Mouse (Mus musculus): ENCODE results near the gene Polg2.

DNA sequence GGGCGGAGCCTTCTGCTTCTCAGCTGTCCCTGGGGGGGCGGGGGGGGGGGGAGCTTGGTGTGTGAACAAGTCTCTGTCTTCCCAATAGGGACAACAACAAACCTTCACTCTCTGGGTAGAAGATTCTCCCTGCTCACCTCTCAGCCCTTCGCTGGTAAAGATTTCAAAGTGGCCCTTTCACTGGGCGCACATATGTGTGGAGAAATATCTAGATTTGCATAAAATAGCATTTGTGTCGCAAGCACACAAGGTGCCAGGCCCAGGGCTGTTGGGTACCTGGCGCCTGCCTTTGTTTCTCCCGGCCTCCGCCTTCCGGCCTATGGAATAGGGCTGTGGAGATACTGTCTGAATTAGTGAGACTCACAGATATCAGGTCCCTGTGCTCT, 16.5 kb downstream of the Polg2 start:
- TF ChIP-seq CTCF (IDR thresholded peaks at IDR 0.05 in 2 of 3, conservative IDR thresholded peaks at IDR 0.05 in 1 of 3; ENCODE audit: control insufficient read depth in 1 of 3, insufficient read depth in 1 of 3, low read depth in 2 of 3, low read length in 3 of 3, poor library complexity in 1 of 3, severe bottlenecking in 1 of 3) (no peak), POLR2AphosphoS2 (IDR thresholded peaks at IDR 0.05; ENCODE audit: low read length) (no peak), SIN3A (IDR thresholded peaks at IDR 0.05; ENCODE audit: low read length) (no peak; the same call in 1 of the 2 replicates), SMC3 (IDR thresholded peaks at IDR 0.05; ENCODE audit: low read depth, low read length) (no peak), USF1 (IDR thresholded peaks at IDR 0.05; ENCODE audit: low read depth, low read length) (no peak), TBP (IDR thresholded peaks at IDR 0.05; ENCODE audit: low read depth, low read length) (no peak), MEF2A (IDR thresholded peaks at IDR 0.05; ENCODE audit: extremely low read depth, insufficient replicate concordance, low read depth, low read length, poor library complexity, severe bottlenecking) (no peak), MAFK (IDR thresholded peaks at IDR 0.05; ENCODE audit: borderline replicate concordance, low read depth, low read length) (no peak)

Data from MEL (cell line).